Mouse (Mus musculus) right cerebral cortex, postnatal 4 days (tissue): Measurements from ENCODE around the gene Lgals3.
A peak's percentile ranks its signal among the peaks of the same experiment; 100 is the strongest.
"Not testable (repeated sequence)": the region's sequence is repeated elsewhere in the genome, so short reads cannot be mapped to it uniquely, and the experiment has no call there.

Experiments
- DNase-seq: peaks from one replicate; pipeline ENCODE4 v3.0.0-alpha.2; 2022

Gene Lgals3

GRCm38 (mm10) chr14:47367461-47367860, at the start of gene Lgals3:
Lgals3 (plus strand) TSS chr14:47367751.
- peak; percentile 44 for DNase-seq

GRCm38 (mm10) chr14:47319362-47319761, 48.2 kb upstream of the Lgals3 start:
- no peak for DNase-seq

GRCm38 (mm10) chr14:47321581-47321980, 46.0 kb upstream of the Lgals3 start:
- not testable (repeated sequence) for DNase-seq

DNA sequence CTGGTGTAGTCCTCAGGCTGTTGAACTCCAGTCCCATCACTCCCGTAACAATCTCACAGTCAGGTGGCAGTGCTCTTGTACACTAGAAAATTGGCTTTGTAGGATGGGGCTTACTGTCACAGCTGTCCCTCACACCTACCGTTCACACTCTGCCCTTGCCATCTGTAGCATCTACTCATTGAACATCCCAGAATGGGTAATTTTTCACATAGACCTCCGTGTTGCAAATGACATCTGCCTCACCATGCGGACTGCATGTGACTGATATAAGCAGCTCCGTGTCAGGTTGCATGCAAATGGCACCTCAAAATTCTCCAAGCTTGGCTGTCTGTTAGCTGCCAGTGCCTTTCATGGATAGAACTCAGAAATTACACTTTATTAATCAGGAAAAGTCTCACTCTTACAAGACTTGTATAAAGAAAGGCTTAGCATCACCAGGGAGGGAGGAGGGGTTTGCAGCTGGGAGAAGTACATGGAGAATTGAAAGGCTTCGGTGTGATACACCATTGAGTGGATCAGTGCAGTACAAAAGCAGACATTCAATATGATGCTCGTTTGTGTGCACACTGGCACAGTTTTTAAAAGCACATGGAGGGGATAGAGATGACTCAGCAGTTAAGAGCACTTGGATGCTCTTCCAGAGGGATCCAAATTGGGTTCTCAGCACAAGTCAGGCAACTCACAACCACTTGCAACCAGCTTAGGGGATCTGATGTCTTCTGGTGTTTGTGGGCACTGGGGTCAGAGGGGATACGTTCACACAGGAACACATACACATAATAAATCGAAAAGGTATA, 41.4 kb upstream of the Lgals3 start:
- no peak for DNase-seq

- no peak for DNase-seq
Observed at GRCm38 (mm10) chr14:47327347-47327746, 40.2 kb upstream of the Lgals3 start.

- no peak for DNase-seq
Observed at GRCm38 (mm10) chr14:47331920-47332319, 35.6 kb upstream of the Lgals3 start.

DNA sequence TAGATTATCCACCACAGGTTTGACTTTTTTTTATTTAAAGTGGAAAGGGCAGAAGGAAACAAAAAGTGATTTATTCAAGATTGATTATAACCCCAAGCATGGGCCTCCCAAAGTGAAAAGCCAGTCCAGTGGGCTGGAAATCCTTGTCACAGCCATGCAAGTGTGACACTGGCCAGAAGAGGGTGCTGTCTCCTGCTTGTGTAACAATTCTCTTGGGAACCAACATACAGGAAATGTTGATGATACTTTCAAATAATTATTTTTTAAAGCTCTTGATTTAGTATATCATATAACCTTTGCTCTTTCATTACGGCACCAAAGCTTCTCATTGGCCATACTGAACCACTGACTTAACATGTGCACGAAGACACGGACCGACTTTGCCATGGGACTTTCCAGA, 32.7 kb upstream of the Lgals3 start:
- peak; percentile 76 for DNase-seq

GRCm38 (mm10) chr14:47335300-47335699, 32.3 kb upstream of the Lgals3 start:
- no peak for DNase-seq

GRCm38 (mm10) chr14:47340231-47340925, 27.2 kb upstream of the Lgals3 start:
- DNase-seq = no peak

DNA sequence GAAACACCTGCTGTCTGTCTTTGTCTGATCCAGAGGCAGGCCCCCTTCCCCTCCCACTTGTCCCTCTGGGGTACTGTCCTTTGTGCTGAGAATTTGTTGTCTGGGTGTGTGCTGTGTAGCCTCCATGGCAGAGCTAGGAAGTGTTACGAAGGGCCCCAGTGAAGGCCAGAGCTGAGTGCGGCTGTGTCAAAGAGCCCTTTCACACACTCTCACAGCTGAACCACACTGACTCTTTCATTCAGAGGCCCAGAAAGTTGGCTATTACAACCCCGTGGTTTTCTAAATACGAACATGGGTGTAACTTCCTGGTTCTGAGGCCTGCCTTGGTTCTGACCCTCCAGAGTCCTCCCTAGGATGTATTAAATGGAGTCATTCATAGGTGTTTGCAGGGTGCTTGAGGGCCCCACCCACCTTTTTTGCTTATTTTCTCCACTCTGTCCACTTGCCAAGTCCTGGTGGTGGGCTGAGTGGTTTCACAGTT, 25.7 kb upstream of the Lgals3 start:
- no peak for DNase-seq

- no peak for DNase-seq
Observed at GRCm38 (mm10) chr14:47346715-47347114, 20.8 kb upstream of the Lgals3 start.

- DNase-seq = no peak
Observed at GRCm38 (mm10) chr14:47350974-47351373, 16.6 kb upstream of the Lgals3 start.

GRCm38 (mm10) chr14:47352272-47352671, 15.3 kb upstream of the Lgals3 start:
- DNase-seq = no peak

DNA sequence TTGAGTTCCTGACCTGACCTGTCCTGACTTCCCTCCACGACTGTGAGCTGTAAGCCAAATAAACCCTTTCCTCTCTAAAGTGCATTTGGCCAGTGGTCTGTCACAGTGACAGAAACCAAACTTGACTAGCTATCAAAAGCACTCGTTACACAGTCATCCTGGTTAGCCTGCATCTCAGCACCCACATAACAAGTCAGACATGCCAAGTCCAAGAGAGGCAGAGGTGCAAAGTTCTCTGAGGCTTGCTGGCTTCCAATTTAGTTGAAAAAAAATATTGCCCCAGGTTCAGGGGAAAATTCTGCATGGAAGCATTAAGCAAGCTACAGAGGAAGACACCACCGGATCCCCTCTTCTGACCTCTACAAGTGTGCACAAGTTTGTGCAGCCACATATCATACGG, 14.3 kb upstream of the Lgals3 start:
- no peak for DNase-seq

DNA sequence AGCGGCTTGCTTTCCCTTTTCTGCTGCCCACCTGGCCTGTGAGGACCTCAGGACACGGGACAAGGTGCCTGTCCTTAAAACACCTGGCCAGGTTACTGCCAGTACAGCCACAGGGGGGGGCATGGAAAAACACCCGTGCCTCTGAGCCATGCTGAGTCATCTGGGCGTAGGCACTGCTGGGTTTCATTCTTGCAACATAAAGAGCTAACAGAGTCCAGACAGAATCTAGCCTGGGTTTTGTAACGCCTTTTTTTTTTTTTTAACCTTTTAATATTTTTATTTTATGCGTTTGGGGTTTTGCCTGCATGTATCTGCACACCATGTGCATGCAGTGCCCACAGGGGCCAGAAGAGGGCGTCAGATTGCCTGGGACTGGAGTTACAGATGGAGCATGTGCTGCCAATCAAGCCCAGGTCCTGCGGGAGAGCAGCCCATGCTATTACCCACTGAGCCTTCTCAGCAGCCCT, 13.4 kb upstream of the Lgals3 start:
- DNase-seq = no peak

GRCm38 (mm10) chr14:47354948-47355347, 12.6 kb upstream of the Lgals3 start:
- no peak for DNase-seq

- DNase-seq = no peak
Observed at GRCm38 (mm10) chr14:47356622-47357021, 10.9 kb upstream of the Lgals3 start.

DNA sequence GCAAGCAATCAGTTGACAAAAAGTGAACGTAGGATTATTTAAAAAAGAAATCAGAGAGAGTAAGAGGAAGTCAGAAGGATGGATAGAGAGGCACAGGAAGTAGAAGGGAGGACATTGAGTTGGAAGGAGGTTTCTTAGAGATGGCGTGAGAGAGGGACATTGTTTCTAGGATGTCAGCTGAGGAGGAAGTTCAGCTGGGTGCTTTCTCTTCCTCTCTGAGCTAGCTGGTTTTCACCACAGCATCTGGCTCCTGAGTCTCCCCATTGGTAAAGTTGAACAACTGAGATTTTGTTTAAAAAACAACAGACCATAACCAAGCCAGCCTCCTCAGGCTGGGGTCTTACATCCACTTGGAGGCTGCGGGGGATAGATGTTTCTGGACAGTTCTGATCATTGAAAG, 7.9 kb upstream of the Lgals3 start:
- DNase-seq = no peak

DNA sequence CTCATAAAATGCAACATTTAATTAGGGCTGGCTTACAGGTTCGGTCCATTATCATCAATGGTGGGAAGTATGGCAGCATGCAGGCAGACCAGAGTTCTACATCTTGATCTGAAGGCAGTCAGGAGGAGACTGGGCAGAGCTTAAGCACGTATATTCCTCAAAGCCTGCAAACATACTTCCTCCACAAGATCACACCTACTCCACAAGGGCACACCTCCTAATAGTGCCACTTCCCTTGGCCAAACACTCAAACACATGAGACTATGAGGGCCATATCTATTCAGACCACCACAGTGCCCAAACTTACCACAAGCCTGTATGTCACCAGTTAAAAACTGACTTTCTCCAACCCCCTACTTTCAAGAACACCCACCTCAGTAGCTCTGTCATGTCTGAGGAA, 6.1 kb upstream of the Lgals3 start:
- no peak for DNase-seq

DNA sequence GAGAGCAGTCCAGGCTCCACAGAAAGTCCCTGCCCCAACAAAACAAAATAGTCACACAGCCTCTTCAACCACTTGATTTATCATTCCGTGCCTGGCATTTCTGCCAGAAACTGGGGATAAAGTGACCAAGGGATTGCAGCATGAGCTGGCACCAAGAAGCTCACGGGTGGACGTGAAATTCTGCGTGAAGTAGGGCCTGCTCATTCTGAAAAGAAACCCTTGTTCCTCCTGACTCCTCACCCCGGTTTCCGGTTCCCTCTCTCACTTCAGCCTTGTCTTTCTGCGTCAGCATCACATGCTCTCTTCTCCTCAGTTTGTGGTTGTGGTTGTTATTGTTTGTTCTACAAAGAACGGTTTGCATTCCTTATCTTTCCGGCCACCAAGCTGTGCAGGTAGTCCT, 5.7 kb upstream of the Lgals3 start:
- no peak for DNase-seq

- DNase-seq = peak; percentile 16
Observed at GRCm38 (mm10) chr14:47364742-47365449, 2.7 kb upstream of the Lgals3 start.

DNA sequence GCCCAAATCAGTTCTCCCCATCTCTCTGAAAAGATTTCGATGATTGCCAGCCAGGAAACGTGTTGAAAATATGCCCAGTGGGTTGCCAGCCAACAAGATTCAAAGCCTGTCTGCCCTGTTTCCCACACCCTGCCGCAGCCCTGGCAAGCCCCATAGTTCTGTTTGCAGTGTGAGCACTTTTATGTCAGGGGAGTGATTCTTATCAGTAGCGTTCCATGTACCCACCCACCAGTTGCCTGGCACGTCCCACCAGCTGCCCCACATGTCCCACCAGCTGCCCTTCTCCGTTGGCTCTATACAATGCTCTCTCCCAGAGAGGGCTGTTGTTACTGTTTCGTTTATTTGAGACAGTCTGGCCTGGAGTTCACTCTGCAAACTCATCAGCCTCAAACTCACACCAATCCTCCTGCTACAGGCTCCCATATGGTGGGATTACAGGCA, 650 bp upstream of the Lgals3 start:
- peak; percentile 68 for DNase-seq

DNA sequence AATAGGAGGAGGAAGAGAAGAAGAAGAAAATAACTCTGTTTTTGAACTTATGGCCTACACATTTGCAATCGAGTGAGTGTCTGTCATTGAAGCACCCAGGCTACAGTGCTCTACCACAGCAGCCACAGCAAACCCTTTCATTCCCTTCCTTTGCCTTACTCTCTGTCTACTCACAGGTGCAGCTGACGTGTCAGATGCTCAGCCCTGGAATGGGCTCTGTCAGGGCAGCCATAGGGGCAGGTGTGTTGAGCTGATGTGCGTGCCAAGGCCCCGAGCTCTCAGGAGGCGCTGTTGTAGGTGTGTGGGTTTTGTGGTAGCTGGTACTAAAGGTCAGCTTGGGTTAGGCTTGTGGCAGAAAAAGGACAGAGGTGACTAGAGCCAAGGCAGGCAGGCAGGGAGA, 2.2 kb downstream of the Lgals3 start:
- no peak for DNase-seq
